Mouse (Mus musculus) heart, adult 2 months (tissue): Measurements from ENCODE around the gene Cdk19.

Experiments
- CTCF ChIP-seq: fragments of 200-600 bp; IDR thresholded peaks from 2 replicates; pipeline ENCODE4 v1.8.1; 2022; ENCODE audit warnings: antibody characterized with exemption, mild to moderate bottlenecking, moderate library complexity
- EP300 ChIP-seq: fragments of 200-500 bp; IDR thresholded peaks from 2 replicates; pipeline ENCODE4 v1.6.1; 2011; ENCODE audit warnings: low read depth, low read length, control low read depth; ENCODE audit not compliant: insufficient read depth
- POLR2A ChIP-seq: fragments of 200-500 bp; IDR thresholded peaks from 2 replicates; pipeline ENCODE4 v1.6.1; 2011; ENCODE audit warnings: mild to moderate bottlenecking, low read depth, low read length, control low read depth; ENCODE audit not compliant: insufficient read depth

DNA sequence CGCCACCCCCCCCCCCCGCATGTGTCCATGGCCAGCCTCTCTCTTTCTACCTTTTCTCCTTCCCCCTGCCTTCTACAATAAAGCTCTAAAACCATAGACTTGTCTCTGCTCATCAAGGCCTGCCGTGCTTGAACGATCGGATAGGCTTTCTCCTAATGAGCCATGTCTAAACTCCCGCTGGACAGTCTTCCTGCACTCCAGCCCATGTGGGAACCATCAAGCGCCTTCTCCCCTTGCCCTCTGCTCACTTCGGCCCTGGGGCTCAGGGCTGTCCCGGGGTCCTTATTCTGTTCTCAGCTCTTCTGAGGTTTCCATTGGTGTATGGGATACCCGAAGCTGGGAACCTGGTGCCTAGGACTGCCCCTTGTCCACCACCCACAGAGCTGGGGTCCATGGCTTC is 189.3 kb downstream of the Cdk19 start:
- TF ChIP-seq CTCF, result no peak
- no peak for TF ChIP-seq EP300
- TF ChIP-seq POLR2A, result no peak
